Mouse (Mus musculus) liver, embryonic 13.5 days (tissue): ENCODE measurements around the gene Prr5. TPM values are rescaled to one million over a fixed set of nuclear protein-coding genes. Genes with fewer than 3 reads are reported as not detected.

Experiments used
- ATAC-seq: fragments of 200-750 bp; cut with Nextera tagmentation; 2 replicates; pipeline ENCODE4 v1.8.0; 2017; ENCODE audit warnings: low read depth, mild to moderate bottlenecking, moderate number of reproducible peaks, moderate library complexity
- DNase-seq: peaks from one replicate; pipeline ENCODE4 v3.0.0; 2022
- H3K27ac ChIP-seq: fragments of 300-500 bp; sonication (generic); 2 replicates; pipeline ENCODE4 v1.5.1; 2015; ENCODE audit warnings: moderate library complexity, mild to moderate bottlenecking, inconsistent platforms
- H3K27me3 ChIP-seq: fragments of 300-500 bp; sonication (generic); 2 replicates; pipeline ENCODE4 v1.6.1; 2015; ENCODE audit warnings: mild to moderate bottlenecking, inconsistent platforms
- H3K36me3 ChIP-seq: fragments of 300-500 bp; sonication (generic); 2 replicates; pipeline ENCODE4 v1.6.1; 2015; ENCODE audit warnings: mild to moderate bottlenecking, inconsistent platforms
- H3K4me1 ChIP-seq: fragments of 300-500 bp; sonication (generic); replicated peaks from 2 replicates; pipeline ENCODE4 v1.6.1; 2015; ENCODE audit warnings: inconsistent platforms
- H3K4me2 ChIP-seq: fragments of 300-500 bp; sonication (generic); 2 replicates; pipeline ENCODE4 v1.6.1; 2015; ENCODE audit warnings: inconsistent platforms, mild to moderate bottlenecking, moderate library complexity
- H3K4me3 ChIP-seq: fragments of 300-500 bp; sonication (generic); replicated peaks from 2 replicates; pipeline ENCODE4 v1.5.1; 2015; ENCODE audit warnings: mild to moderate bottlenecking, inconsistent platforms
- H3K9ac ChIP-seq: fragments of 300-500 bp; sonication (generic); 2 replicates; pipeline ENCODE4 v1.6.1; 2015; ENCODE audit warnings: mild to moderate bottlenecking, inconsistent platforms
- H3K9me3 ChIP-seq: fragments of 300-500 bp; sonication (generic); replicated peaks from 2 replicates; pipeline ENCODE4 v1.6.1; 2016; ENCODE audit warnings: inconsistent platforms
- WGBS: fragments of 180-500 bp; shearing (Covaris S2); methylation state at CpG from one replicate; pipeline ENCODE4 v1.1.7; 2015; ENCODE audit not compliant: insufficient replicate concordance; 5-methylcytosine and 5-hydroxymethylcytosine counted together
- polyA plus RNA-seq: library from polyadenylated mRNA; unstranded; fragments of >200 nt; fragmentation: Nextera tagmentation; extraction: Ambion mirVana; gene quantifications from 2 replicates; pipeline ENCODE4 v1.2.1, GENCODE M21; 2015

Gene Prr5
- polyA plus RNA-seq, 1 experiment from 2014 or later = 7.6 TPM

GRCm38 (mm10) chr15:84658655-84659054 is 10.8 kb upstream of the Prr5 start:
- Histone ChIP-seq H3K9me3 (no peaks in the 10 kb centered on the region), H3K9ac (no peak overlapping the region), H3K4me1 (peaks cover 11% of the 10 kb centered on the region), H3K36me3 (no peaks in the 10 kb centered on the region), H3K27ac (no peak overlapping the region), H3K4me2 (no peak overlapping the region), H3K27me3 (peaks cover 23% of the 10 kb centered on the region), H3K4me3 (no peak overlapping the region)
- no peak for DNase-seq
- ATAC-seq = no peak
- WGBS = 59% methylated on average over 5 of the region's 5 CpGs

- Histone ChIP-seq H3K27ac (no peak overlapping the region), H3K4me3 (no peak overlapping the region), H3K9ac (no peak overlapping the region), H3K27me3 (peaks cover 26% of the 10 kb centered on the region), H3K9me3 (no peaks in the 10 kb centered on the region), H3K4me2 (no peak overlapping the region), H3K36me3 (no peaks in the 10 kb centered on the region), H3K4me1 (peaks cover 11% of the 10 kb centered on the region)
- DNase-seq = no peak
- 70% methylated on average over 5 of the region's 5 CpGs for WGBS
- ATAC-seq = no peak
Observed at GRCm38 (mm10) chr15:84659856-84660255, 9.6 kb upstream of the Prr5 start.

- peaks cover 11% of the 10 kb centered on the region for H3K4me1 ChIP-seq
- DNase-seq (no peak), ATAC-seq (no peak)
- H3K9ac ChIP-seq = no peak overlapping the region
- H3K4me2 ChIP-seq = no peak overlapping the region
- WGBS = 70% methylated on average over 5 of the region's 5 CpGs
- peaks cover 31% of the 10 kb centered on the region for H3K27me3 ChIP-seq
- no peaks in the 10 kb centered on the region for H3K9me3 ChIP-seq
- H3K27ac ChIP-seq = no peak overlapping the region
- no peak overlapping the region for H3K4me3 ChIP-seq
- no peaks in the 10 kb centered on the region for H3K36me3 ChIP-seq
Observed at GRCm38 (mm10) chr15:84661274-84661673, 8.1 kb upstream of the Prr5 start.

GRCm38 (mm10) chr15:84662952-84663684 is 6.3 kb upstream of the Prr5 start:
- Histone ChIP-seq H3K4me2 (peak overlapping the region; percentile 67), H3K27ac (no peak overlapping the region), H3K36me3 (no peaks in the 10 kb centered on the region), H3K9ac (0 out of 2 replicates have a peak overlapping the region, but pooled peaks have one; percentile 29), H3K4me3 (peak overlapping the region; percentile 49), H3K27me3 (peaks cover 31% of the 10 kb centered on the region), H3K4me1 (peaks cover 11% of the 10 kb centered on the region), H3K9me3 (no peaks in the 10 kb centered on the region)
- ATAC-seq (peak; percentile 77), DNase-seq (peak; percentile 68)
- WGBS = 2% methylated on average over 43 of the region's 56 CpGs

- H3K4me2 ChIP-seq = peak overlapping the region; percentile 67
- no peaks in the 10 kb centered on the region for H3K36me3 ChIP-seq
- ATAC-seq = 0 out of 2 replicates have a peak, but pooled peaks have one; percentile 5
- no peak overlapping the region for H3K9ac ChIP-seq
- peaks cover 31% of the 10 kb centered on the region for H3K27me3 ChIP-seq
- 0 out of 2 replicates have a peak overlapping the region, but pooled peaks have one; percentile 49 for H3K4me3 ChIP-seq
- no peaks in the 10 kb centered on the region for H3K9me3 ChIP-seq
- H3K27ac ChIP-seq = no peak overlapping the region
- 65% methylated on average over 10 of the region's 10 CpGs for WGBS
- DNase-seq = no peak
- H3K4me1 ChIP-seq = peaks cover 14% of the 10 kb centered on the region
Observed at GRCm38 (mm10) chr15:84663685-84664060, 5.7 kb upstream of the Prr5 start.

GRCm38 (mm10) chr15:84664542-84665460 is 4.6 kb upstream of the Prr5 start:
- ATAC-seq = no peak
- peaks cover 31% of the 10 kb centered on the region for H3K27me3 ChIP-seq
- no peak overlapping the region for H3K9ac ChIP-seq
- 46% methylated on average over 16 of the region's 16 CpGs for whole genome bisulfite sequencing
- H3K27ac ChIP-seq = no peak overlapping the region
- H3K4me2 ChIP-seq = no peak overlapping the region
- H3K9me3 ChIP-seq = no peaks in the 10 kb centered on the region
- H3K4me1 ChIP-seq = peaks cover 22% of the 10 kb centered on the region
- H3K36me3 ChIP-seq = no peaks in the 10 kb centered on the region
- H3K4me3 ChIP-seq = no peak overlapping the region
- DNase-seq = no peak

- 55% methylated on average over 9 of the region's 9 CpGs for WGBS
- Histone ChIP-seq H3K36me3 (no peaks in the 10 kb centered on the region), H3K4me3 (no peak overlapping the region), H3K9me3 (no peaks in the 10 kb centered on the region), H3K27ac (no peak overlapping the region), H3K4me2 (no peak overlapping the region), H3K4me1 (peaks cover 22% of the 10 kb centered on the region), H3K9ac (no peak overlapping the region), H3K27me3 (peaks cover 31% of the 10 kb centered on the region)
- no peak for DNase-seq
- ATAC-seq = no peak
Observed at GRCm38 (mm10) chr15:84665662-84666061, 3.8 kb upstream of the Prr5 start.

GRCm38 (mm10) chr15:84666065-84666464 is 3.4 kb upstream of the Prr5 start:
- peaks cover 22% of the 10 kb centered on the region for H3K4me1 ChIP-seq
- DNase-seq = no peak
- H3K9ac ChIP-seq = no peak overlapping the region
- no peak for ATAC-seq
- H3K9me3 ChIP-seq = no peaks in the 10 kb centered on the region
- H3K4me3 ChIP-seq = no peak overlapping the region
- 46% methylated on average over 4 of the region's 4 CpGs for WGBS
- peaks cover 31% of the 10 kb centered on the region for H3K27me3 ChIP-seq
- no peaks in the 10 kb centered on the region for H3K36me3 ChIP-seq
- no peak overlapping the region for H3K27ac ChIP-seq
- H3K4me2 ChIP-seq = no peak overlapping the region

GRCm38 (mm10) chr15:84667601-84668000 is 1.8 kb upstream of the Prr5 start:
- ATAC-seq (no peak), DNase-seq (no peak)
- Histone ChIP-seq H3K4me3 (no peak overlapping the region), H3K4me1 (peaks cover 27% of the 10 kb centered on the region), H3K9ac (no peak overlapping the region), H3K27me3 (peaks cover 25% of the 10 kb centered on the region), H3K27ac (no peak overlapping the region), H3K36me3 (no peaks in the 10 kb centered on the region), H3K4me2 (no peak overlapping the region), H3K9me3 (no peaks in the 10 kb centered on the region)
- WGBS = 64% methylated on average over 6 of the region's 6 CpGs

- Histone ChIP-seq H3K4me3 (no peak overlapping the region), H3K27ac (no peak overlapping the region), H3K4me2 (no peak overlapping the region), H3K9ac (no peak overlapping the region), H3K9me3 (no peaks in the 10 kb centered on the region), H3K27me3 (peaks cover 3% of the 10 kb centered on the region; the same call in 1 of the 2 replicates), H3K4me1 (peaks cover 19% of the 10 kb centered on the region), H3K36me3 (no peaks in the 10 kb centered on the region)
- DNase-seq = no peak
- 82% methylated on average over 23 of the region's 23 CpGs for WGBS
- ATAC-seq = no peak
Observed at GRCm38 (mm10) chr15:84669771-84670656, 594 bp downstream of the Prr5 start.

GRCm38 (mm10) chr15:84670657-84671055 is 1.2 kb downstream of the Prr5 start:
- Histone ChIP-seq H3K27me3 (0 out of 2 replicates have a peak, but pooled peaks cover under 1% of the 10 kb centered on the region), H3K27ac (no peak overlapping the region), H3K36me3 (no peaks in the 10 kb centered on the region), H3K9ac (no peak overlapping the region), H3K4me2 (no peak overlapping the region), H3K4me3 (no peak overlapping the region), H3K4me1 (peaks cover 25% of the 10 kb centered on the region), H3K9me3 (no peaks in the 10 kb centered on the region)
- 77% methylated on average over 4 of the region's 4 CpGs for WGBS
- ATAC-seq (no peak), DNase-seq (no peak)
